Mouse (Mus musculus): ENCODE results near the gene Gm21671. TPM values are rescaled to one million over a fixed set of nuclear protein-coding genes. Genes with fewer than 3 reads are reported as not detected.
"Not testable (repeated sequence)": the region's sequence is repeated elsewhere in the genome, so short reads cannot be mapped to it uniquely, and the experiment has no call there.

Gene Gm21671
- polyA plus RNA-seq (2015; fragmentation: Nextera tagmentation; extraction: Ambion mirVana) = 0.11 and 0.17 TPM in 2 replicates

DNA sequence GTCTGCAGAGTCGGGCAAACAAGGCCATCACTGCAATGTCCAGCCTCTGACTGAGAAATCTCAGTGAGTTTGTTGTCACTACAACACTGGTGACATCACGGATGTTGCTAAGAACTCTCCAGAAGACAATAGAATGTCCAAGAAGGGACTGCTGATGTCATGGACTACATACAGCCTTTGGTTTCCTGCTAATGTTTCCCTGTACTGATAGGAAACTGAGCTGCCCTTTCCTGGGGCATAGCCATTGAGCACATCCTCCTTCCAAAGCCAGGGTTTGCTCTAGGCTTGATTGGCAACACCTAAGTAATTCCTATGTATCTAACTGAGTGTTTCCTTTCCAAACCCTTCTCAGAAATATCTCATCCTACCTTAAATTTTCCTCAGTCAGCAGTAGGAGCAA lies at the start of gene Gm21671:
TSS of gene Gm21671 (minus strand) at position 101 of the 400 bp plus-strand sequence.
- not testable (repeated sequence) for H3K9me3 ChIP-seq; H3K9ac ChIP-seq; H3K4me1 ChIP-seq; H3K36me3 ChIP-seq; H3K4me2 ChIP-seq; H3K4me3 ChIP-seq; ATAC-seq (ENCODE audit: extremely low read depth, insufficient number of reproducible peaks, low FRiP score, low TSS enrichment); H3K27ac ChIP-seq (replicated peaks)
- WGBS = 59% methylated on average over 2 of the region's 2 CpGs
- H3K27me3 ChIP-seq (replicated peaks) = peaks cover 13% of the 10 kb centered on the region

DNA sequence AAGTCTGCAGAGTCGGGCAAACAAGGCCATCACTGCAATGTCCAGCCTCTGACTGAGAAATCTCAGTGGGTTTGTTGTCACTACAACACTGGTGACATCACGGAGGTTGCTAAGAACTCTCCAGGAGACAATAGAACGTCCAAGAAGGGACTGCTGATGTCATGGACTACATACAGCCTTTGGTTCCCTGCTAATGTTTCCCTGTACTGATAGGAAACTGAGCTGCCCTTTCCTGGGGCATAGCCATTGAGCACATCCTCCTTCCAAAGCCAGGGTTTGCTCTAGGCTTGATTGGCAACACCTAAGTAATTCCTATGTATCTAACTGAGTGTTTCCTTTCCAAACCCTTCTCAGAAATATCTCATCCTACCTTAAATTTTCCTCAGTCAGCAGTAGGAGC lies 34.3 kb upstream of the Gm21671 start, which contains the start of gene Gm21698:
TSS of gene Gm21698 (minus strand) at position 101 of the 400 bp plus-strand sequence.
- not testable (repeated sequence) for H3K4me1 ChIP-seq; H3K4me3 ChIP-seq; H3K36me3 ChIP-seq; ATAC-seq (ENCODE audit: extremely low read depth, insufficient number of reproducible peaks, low FRiP score, low TSS enrichment); H3K9ac ChIP-seq; H3K9me3 ChIP-seq; H3K27me3 ChIP-seq (replicated peaks); H3K4me2 ChIP-seq; H3K27ac ChIP-seq (replicated peaks)
- WGBS = no CpG with 5 or more reads among the region's 3 CpGs

DNA sequence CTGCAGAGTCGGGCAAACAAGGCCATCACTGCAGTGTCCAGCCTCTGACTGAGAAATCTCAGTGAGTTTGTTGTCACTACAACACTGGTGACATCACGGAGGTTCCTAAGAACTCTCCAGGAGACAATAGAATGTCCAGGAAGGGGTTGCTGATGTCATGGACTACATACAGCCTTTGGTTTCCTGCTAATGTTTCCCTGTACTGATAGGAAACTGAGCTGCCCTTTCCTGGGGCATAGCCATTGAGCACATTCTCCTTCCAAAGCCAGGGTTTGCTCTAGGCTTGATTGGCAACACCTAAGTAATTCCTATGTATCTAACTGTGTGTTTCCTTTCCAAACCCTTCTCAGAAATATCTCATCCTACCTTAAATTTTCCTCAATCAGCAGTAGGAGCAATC lies 18.3 kb upstream of the Gm21671 start, which contains the start of gene Gm21680:
TSS of gene Gm21680 (minus strand) at position 101 of the 400 bp plus-strand sequence.
- H3K27ac ChIP-seq (replicated peaks); H3K9me3 ChIP-seq; H3K36me3 ChIP-seq; H3K27me3 ChIP-seq (replicated peaks); H3K9ac ChIP-seq; H3K4me3 ChIP-seq; ATAC-seq (ENCODE audit: extremely low read depth, insufficient number of reproducible peaks, low FRiP score, low TSS enrichment); H3K4me2 ChIP-seq; H3K4me1 ChIP-seq: not testable (repeated sequence)
- WGBS = no CpG with 5 or more reads among the region's 2 CpGs

DNA sequence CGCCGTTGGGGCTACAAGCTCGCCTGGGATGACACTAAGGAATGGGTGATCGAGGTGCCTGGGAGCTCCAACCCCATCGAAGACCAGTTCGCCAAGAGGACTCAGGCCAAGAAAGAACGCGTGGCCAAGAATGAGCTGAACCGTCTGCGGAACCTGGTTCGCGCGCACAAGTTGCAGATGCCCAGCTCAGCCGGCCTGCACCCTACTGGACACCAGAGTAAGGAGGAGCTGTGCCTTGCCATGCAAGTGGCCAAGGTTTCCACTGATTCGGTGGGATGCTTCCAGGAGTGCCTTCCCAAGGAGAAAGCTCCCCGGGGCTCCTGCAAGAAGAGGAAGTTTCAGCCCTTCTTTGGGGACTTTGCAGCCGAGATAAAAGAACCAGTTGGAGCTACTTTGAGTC lies 2.8 kb upstream of the Gm21671 start:
- Histone ChIP-seq H3K4me2 (peak overlapping the region; percentile 59), H3K27me3 (replicated peaks) (peaks cover 13% of the 10 kb centered on the region), H3K4me3 (peak overlapping the region; percentile 37)
- not testable (repeated sequence) for H3K27ac ChIP-seq (replicated peaks); H3K4me1 ChIP-seq; H3K9me3 ChIP-seq; H3K9ac ChIP-seq; ATAC-seq (ENCODE audit: extremely low read depth, insufficient number of reproducible peaks, low FRiP score, low TSS enrichment); H3K36me3 ChIP-seq
- 45% methylated on average over 17 of the region's 17 CpGs for WGBS

DNA sequence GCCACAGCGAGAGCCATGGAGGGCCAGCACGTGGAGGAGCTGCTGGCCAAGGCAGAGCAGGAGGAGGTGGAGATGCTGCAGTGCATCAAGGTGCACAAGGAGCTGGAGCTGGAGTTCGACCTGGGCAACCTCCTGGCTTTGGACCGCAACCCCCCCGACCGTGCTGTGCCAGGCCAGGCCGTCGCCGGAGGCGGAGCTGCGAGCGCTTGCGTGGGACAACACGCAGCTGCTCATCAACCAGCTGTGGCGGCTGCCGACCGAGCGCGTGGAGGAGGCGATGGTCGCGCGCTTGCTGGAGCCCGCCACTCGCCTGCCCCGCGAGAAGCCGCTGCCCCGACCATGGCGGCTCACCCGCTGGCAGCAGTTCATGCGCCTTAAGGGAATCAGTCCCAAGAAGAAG lies 2.4 kb upstream of the Gm21671 start:
- peak overlapping the region; percentile 37 for H3K4me3 ChIP-seq
- 17% methylated on average over 32 of the region's 32 CpGs for WGBS
- peak overlapping the region; percentile 59 for H3K4me2 ChIP-seq

DNA sequence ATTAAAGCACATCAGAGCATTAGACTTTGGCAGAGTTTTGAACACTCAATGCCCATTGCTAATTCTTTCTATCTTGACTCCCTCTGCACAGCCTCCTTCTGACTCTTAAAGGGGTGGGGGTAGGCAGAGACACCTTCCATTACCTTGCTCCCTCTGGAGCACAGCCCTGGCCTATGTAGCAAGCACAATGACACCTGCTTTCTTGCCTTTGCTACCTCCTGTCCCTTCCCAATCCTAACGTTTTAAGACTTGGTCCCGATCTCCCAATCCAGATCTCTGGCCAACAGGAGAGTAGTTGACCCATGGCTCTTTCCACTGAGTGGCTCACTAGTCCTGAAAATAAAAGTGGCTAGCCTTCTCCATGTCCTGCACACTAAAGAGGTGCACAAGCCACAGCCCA lies 8.8 kb downstream of the Gm21671 start:
- not testable (repeated sequence) for H3K27me3 ChIP-seq (replicated peaks); ATAC-seq (ENCODE audit: extremely low read depth, insufficient number of reproducible peaks, low FRiP score, low TSS enrichment); H3K4me3 ChIP-seq; H3K9ac ChIP-seq; H3K36me3 ChIP-seq; H3K27ac ChIP-seq (replicated peaks); H3K4me1 ChIP-seq; H3K9me3 ChIP-seq; H3K4me2 ChIP-seq
- 69% methylated on average over 2 of the region's 2 CpGs for WGBS

More for the DNA sequence above, 2.4 kb upstream of the Gm21671 start:
- H3K27ac ChIP-seq (replicated peaks); H3K36me3 ChIP-seq; ATAC-seq (ENCODE audit: extremely low read depth, insufficient number of reproducible peaks, low FRiP score, low TSS enrichment); H3K9ac ChIP-seq; H3K9me3 ChIP-seq; H3K4me1 ChIP-seq: not testable (repeated sequence)
- peaks cover 13% of the 10 kb centered on the region for H3K27me3 ChIP-seq (replicated peaks)

DNA sequence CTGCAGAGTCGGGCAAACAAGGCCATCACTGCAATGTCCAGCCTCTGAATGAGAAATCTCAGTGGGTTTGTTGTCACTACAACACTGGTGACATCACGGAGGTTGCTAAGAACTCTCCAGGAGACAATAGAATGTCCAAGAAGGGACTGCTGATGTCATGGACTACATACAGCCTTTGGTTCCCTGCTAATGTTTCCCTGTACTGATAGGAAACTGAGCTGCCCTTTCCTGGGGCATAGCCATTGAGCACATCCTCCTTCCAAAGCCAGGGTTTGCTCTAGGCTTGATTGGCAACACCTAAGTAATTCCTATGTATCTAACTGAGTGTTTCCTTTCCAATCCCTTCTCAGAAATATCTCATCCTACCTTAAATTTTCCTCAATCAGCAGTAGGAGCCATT lies 11.9 kb downstream of the Gm21671 start, which contains the start of gene Gm21663:
TSS of gene Gm21663 (minus strand) at position 101 of the 400 bp plus-strand sequence.
- not testable (repeated sequence) for ATAC-seq (ENCODE audit: extremely low read depth, insufficient number of reproducible peaks, low FRiP score, low TSS enrichment); H3K9me3 ChIP-seq; H3K4me3 ChIP-seq; H3K9ac ChIP-seq; H3K36me3 ChIP-seq; H3K4me2 ChIP-seq; H3K27me3 ChIP-seq (replicated peaks); H3K27ac ChIP-seq (replicated peaks); H3K4me1 ChIP-seq
- 51% methylated on average over 2 of the region's 2 CpGs for WGBS

Other genes with a start within 250 kb of the Gm21671 start
- gene Xrcc2, start 248.6 kb downstream of the Gm21671 start, polyA plus RNA-seq (2015; fragmentation: Nextera tagmentation; extraction: Ambion mirVana) = 8.2 and 8.4 TPM in 2 replicates
- 34.4 and 40.0 TPM in 2 replicates for gene Actr3b, start 194.4 kb downstream of the Gm21671 start, polyA plus RNA-seq (2015; fragmentation: Nextera tagmentation; extraction: Ambion mirVana)
- gene Gm21663, start 12.0 kb downstream of the Gm21671 start, polyA plus RNA-seq (2015; fragmentation: Nextera tagmentation; extraction: Ambion mirVana) = 0.07 and 0.18 TPM in 2 replicates
- 0.05 and 0.19 TPM in 2 replicates for gene Gm21680, start 18.2 kb upstream of the Gm21671 start, polyA plus RNA-seq (2015; fragmentation: Nextera tagmentation; extraction: Ambion mirVana)
- 0.05 TPM in 1 of 2 replicates, not detected in the other for gene Gm21698, start 34.2 kb upstream of the Gm21671 start, polyA plus RNA-seq (2015; fragmentation: Nextera tagmentation; extraction: Ambion mirVana)
- gene Gm1979, start 50.4 kb upstream of the Gm21671 start, polyA plus RNA-seq (2015; fragmentation: Nextera tagmentation; extraction: Ambion mirVana) = 0.24 TPM in 1 of 2 replicates, not detected in the other
- gene Gm5862, start 68.5 kb upstream of the Gm21671 start, polyA plus RNA-seq (2015; fragmentation: Nextera tagmentation; extraction: Ambion mirVana) = not detected in 2 replicates
- gene Speer4a, start 85.1 kb upstream of the Gm21671 start, polyA plus RNA-seq (2015; fragmentation: Nextera tagmentation; extraction: Ambion mirVana) = 0.25 TPM in 1 of 2 replicates, not detected in the other
- gene Gm7347, start 104.2 kb upstream of the Gm21671 start, polyA plus RNA-seq (2015; fragmentation: Nextera tagmentation; extraction: Ambion mirVana) = 0.08 and 0.09 TPM in 2 replicates
- 0.06 TPM in 1 of 2 replicates, not detected in the other for gene Gm10471, start 134.9 kb upstream of the Gm21671 start, polyA plus RNA-seq (2015; fragmentation: Nextera tagmentation; extraction: Ambion mirVana)
- 0.24 and 0.28 TPM in 2 replicates for gene 5031410I06Rik, start 150.9 kb upstream of the Gm21671 start, polyA plus RNA-seq (2015; fragmentation: Nextera tagmentation; extraction: Ambion mirVana)
- 0.09 and 0.15 TPM in 2 replicates for gene Gm10220, start 167.0 kb upstream of the Gm21671 start, polyA plus RNA-seq (2015; fragmentation: Nextera tagmentation; extraction: Ambion mirVana)